Mouse (Mus musculus): ENCODE results near the gene Prf1.

Prf1 gene

DNA sequence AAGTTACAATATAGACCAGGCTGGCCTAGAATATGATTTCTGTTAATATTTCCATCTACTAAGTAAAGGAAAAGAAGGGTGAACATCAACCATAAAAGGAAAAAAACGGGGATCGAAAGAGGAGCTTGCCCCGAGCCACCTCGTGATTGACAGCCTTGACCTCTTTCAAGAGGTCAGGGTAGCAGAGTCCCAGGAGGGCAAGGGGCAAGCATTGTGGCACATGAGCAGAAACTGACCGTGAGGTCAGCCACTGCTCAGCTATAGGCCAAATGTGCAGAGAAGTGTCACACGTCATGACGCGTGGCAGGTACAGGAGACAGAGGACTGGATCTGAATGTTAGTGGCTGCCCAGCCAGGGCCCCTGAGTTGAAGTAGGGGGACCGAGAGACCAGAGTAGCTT, 42.6 kb downstream of the Prf1 start:
- DNase-seq (ENCODE audit: low spot score), result no peak

DNA sequence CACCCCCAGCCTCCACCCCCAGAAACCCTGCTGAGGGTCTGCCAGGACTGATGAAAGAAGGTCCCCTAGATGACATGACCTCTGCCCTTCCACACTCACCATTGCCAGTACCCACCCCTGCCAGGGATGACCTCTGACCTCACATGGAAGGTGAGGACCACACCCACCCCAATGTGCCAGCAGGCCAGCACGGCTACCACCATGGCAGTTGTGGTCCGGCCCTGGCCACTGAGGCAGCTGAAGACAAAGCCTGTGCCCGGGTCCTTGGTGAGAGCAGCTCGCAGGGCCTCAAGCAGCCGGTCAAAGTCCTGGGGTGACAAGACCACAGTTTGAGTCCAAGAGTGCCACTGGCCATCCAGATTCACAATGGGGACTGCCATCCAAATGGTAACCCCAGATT, 43.4 kb downstream of the Prf1 start:
- no peak for DNase-seq (ENCODE audit: low spot score)

DNA sequence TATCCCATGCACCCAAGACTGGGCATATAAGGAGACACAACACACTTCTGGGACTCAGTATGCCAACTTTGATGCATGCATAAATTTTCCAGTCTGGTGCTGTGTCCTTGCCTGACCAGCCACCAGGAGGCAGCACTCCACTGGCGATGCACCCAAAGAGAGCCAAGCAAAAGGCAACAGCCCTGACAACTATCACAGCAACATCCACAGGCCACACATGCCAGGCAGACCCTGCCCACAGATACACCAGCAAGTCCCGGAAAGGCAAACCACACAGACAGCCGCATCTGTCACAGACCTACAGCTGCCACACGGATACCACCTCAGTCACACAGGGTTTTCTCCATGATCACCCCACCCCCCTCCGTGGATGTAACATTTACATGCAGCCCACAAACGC, 43.9 kb downstream of the Prf1 start:
- DNase-seq (ENCODE audit: low spot score), result peak; percentile 80

DNA sequence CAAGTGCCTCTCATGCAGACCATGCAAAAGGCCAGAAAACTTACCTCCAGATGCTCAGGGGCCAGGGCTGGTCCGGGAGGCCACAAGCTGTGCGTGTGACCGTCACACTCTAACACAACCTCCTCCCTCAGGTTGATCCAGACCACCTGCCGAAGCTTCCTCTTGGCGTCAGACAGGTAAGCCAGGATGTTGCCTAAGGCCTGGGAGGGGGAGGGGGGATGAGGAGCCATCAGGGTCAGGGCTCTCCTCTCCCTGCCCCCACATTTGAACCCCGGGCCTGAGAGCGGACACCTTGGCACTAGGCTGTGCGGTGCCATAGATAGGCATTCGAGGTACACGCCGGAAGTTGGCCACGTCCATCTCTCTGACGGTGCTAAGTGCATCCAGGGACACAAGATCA, 45.1 kb downstream of the Prf1 start:
- no peak for DNase-seq (ENCODE audit: low spot score)

DNA sequence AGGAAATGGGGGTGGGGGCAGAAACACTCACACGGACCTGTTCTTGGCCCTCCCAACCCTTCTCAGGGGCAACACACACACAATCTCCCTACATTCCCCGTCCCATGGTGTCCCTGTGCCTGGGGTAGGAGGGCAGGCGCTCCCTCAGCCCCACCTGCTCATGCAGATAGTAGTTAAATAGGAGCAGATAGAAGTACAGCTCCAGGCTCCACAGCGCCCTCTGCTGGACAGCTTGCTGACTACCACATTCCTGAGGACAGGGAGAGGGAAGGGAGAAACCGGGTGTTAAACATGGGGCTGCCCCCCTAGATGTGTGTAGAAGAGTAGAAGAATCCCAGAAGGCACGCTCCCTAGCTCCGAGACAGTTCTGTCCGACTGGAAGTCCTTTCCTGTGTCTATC, 46.3 kb downstream of the Prf1 start:
- peak; percentile 68 for DNase-seq (ENCODE audit: low spot score)

DNA sequence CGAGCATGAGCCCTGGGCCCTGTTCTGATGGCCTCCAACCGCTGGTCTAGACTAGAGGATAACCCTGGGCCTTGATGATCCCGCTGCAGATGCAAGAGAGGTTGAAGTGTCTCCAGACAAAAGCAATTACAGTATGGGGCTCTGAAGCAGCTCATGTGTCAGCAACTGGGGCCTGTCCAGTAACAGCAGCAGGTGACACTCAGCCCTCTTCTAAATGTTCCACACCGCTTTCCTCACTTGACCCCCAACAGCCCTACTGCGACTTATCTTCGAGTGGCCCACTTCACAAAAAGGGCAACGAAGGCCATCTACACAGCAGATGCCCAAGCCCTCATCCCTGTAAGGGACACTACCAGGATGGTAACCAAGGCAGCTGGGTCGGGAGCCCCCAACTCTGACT, 47.5 kb downstream of the Prf1 start:
- DNase-seq (ENCODE audit: low spot score), result no peak

DNA sequence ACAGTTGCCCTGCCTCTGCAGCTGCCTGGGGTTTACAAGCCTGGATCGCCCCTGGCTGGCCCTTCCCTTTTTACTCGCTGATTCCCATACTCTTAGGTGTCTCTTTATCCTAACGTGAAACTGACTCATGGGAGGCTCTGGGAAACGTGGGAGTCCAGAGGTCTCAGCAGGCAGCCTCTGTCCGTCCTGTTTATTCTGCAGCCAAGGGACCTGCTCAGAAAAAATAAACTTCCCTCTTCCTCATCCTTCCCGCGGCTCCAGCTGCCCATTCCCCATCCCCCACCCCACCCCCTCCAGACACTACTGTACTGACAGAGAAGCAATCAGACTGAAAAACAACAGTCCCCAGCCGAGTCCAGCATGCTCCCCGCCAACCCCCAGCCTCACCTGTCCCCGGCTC, 48.7 kb downstream of the Prf1 start:
- DNase-seq (ENCODE audit: low spot score), result no peak

DNA sequence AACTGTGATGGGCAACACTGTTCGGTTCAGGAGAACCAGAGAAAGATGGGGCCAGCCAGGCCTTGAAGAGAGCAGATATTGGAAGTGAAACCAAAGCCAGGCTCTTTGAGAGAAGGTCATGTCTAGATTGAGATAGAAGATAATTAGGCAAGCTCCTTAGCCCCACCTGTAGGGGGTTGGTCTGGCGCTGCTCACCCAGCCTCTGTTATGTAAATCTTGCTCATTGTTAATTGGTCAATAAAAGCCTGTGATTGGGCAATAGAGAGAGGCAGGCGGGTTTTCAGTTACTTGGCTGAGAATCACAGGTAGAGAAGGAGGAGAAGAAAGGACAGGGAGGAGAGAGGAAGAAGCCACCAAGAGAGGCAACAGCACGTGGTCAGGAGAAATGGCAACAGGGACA, 53.6 kb downstream of the Prf1 start:
- DNase-seq (ENCODE audit: low spot score), result no peak

Data from urinary bladder, postnatal 14 days (tissue).